Mouse (Mus musculus): Measurements from ENCODE around the gene Fut7. TPM values are rescaled to one million over a fixed set of nuclear protein-coding genes. Genes with fewer than 3 reads are reported as not detected.
A peak's percentile ranks its signal among the peaks of the same experiment; 100 is the strongest.

Fut7 gene
- polyA plus RNA-seq, 1 experiment = 0.08 TPM

DNA sequence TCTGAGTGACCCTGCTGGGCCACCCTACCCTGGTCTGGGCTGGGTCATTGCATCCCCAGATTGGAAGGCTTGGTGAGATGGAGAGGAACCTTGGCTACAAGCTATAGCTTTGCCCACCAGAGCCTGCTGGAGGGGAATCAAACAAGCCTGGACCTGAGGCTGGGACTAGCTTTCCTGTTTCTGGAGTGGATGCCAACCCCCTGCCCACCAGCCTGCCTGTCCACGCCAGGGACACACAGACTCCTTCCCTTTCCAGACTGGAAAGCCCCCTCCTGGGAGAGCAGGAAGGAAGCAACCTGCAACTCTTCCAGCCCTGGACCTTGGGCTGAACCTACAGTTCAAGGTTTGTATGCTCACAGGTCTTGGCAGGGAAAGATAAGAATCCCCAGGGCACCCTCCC, 559 bp downstream of the Fut7 start:
- no peaks in the 10 kb centered on the region for H3K79me2 ChIP-seq (ENCODE audit: control insufficient read depth, insufficient read depth)
- no peak overlapping the region for H3K4me2 ChIP-seq (ENCODE audit: low read depth)
- no peak overlapping the region for H3ac ChIP-seq (ENCODE audit: control insufficient read depth, insufficient read length)
- H3K27me3 ChIP-seq (ENCODE audit: control insufficient read depth, insufficient read depth, insufficient read length) = peaks cover 10% of the 10 kb centered on the region
- H3K36me3 ChIP-seq (ENCODE audit: control insufficient read depth, insufficient read depth) = no peaks in the 10 kb centered on the region
- H3K4me3 ChIP-seq = no peak overlapping the region
- TF ChIP-seq CEBPB (IDR thresholded peaks at IDR 0.05; ENCODE audit: insufficient read depth, poor library complexity, severe bottlenecking) (no peak), MAX (IDR thresholded peaks at IDR 0.05; ENCODE audit: low read depth) (no peak), MYOD1 (IDR thresholded peaks at IDR 0.05; ENCODE audit: control insufficient read depth in 1 of 3, insufficient read length in 2 of 3, low read depth in 2 of 3) (no peak), POLR2A (IDR thresholded peaks at IDR 0.05; ENCODE audit: insufficient read length, low read depth) (no peak), MYOG (IDR thresholded peaks at IDR 0.05; ENCODE audit: control insufficient read depth in 1 of 3, insufficient read depth in 1 of 3, insufficient read length in 2 of 3, low read depth in 2 of 3) (no peak), POLR2AphosphoS2 (IDR thresholded peaks at IDR 0.05; ENCODE audit: insufficient read length, low read depth) (no peak), E2F4 (IDR thresholded peaks at IDR 0.05; ENCODE audit: insufficient read depth) (no peak), TCF3 (IDR thresholded peaks at IDR 0.05; ENCODE audit: insufficient read length, low read depth) (no peak), USF1 (IDR thresholded peaks at IDR 0.05; ENCODE audit: low read depth) (no peak), REST (IDR thresholded peaks at IDR 0.05; ENCODE audit: insufficient read depth, insufficient read length) (no peak), SRF (IDR thresholded peaks at IDR 0.05; ENCODE audit: control insufficient read depth, insufficient read length, low read depth) (no peak), TCF12 (IDR thresholded peaks at IDR 0.05; ENCODE audit: insufficient read depth, poor library complexity, severe bottlenecking) (no peak)

DNA sequence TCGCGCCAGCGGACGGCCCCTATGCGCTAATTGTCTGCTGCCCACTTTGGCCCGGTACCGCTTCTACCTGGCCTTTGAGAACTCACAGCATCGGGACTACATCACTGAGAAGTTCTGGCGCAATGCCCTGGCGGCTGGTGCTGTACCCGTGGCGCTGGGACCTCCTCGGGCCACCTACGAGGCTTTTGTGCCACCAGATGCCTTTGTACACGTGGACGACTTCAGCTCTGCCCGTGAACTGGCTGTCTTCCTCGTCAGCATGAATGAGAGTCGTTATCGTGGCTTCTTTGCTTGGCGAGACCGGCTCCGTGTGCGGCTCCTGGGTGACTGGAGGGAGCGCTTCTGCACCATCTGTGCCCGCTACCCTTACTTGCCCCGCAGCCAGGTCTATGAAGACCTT, 2.4 kb downstream of the Fut7 start:
- TF ChIP-seq POLR2A (IDR thresholded peaks at IDR 0.05; ENCODE audit: insufficient read length, low read depth) = no peak
- TF ChIP-seq TCF12 (IDR thresholded peaks at IDR 0.05; ENCODE audit: insufficient read depth, poor library complexity, severe bottlenecking) = no peak
- no peak for TF ChIP-seq TCF3 (IDR thresholded peaks at IDR 0.05; ENCODE audit: insufficient read length, low read depth)
- no peak for TF ChIP-seq E2F4 (IDR thresholded peaks at IDR 0.05; ENCODE audit: insufficient read depth)
- TF ChIP-seq MYOG (IDR thresholded peaks at IDR 0.05; ENCODE audit: control insufficient read depth in 1 of 3, insufficient read depth in 1 of 3, insufficient read length in 2 of 3, low read depth in 2 of 3) = no peak
- no peak for TF ChIP-seq POLR2AphosphoS2 (IDR thresholded peaks at IDR 0.05; ENCODE audit: insufficient read length, low read depth)
- TF ChIP-seq CEBPB (IDR thresholded peaks at IDR 0.05; ENCODE audit: insufficient read depth, poor library complexity, severe bottlenecking) = no peak
- no peak for TF ChIP-seq USF1 (IDR thresholded peaks at IDR 0.05; ENCODE audit: low read depth)
- no peak for TF ChIP-seq SRF (IDR thresholded peaks at IDR 0.05; ENCODE audit: control insufficient read depth, insufficient read length, low read depth)
- TF ChIP-seq REST (IDR thresholded peaks at IDR 0.05; ENCODE audit: insufficient read depth, insufficient read length) = no peak
- TF ChIP-seq MYOD1 (IDR thresholded peaks at IDR 0.05; ENCODE audit: control insufficient read depth in 1 of 3, insufficient read length in 2 of 3, low read depth in 2 of 3) = no peak
- no peak for TF ChIP-seq MAX (IDR thresholded peaks at IDR 0.05; ENCODE audit: low read depth)
- Histone ChIP-seq H3ac (ENCODE audit: control insufficient read depth, insufficient read length) (no peak overlapping the region), H3K79me2 (ENCODE audit: control insufficient read depth, insufficient read depth) (no peaks in the 10 kb centered on the region), H3K4me3 (no peak overlapping the region), H3K27me3 (ENCODE audit: control insufficient read depth, insufficient read depth, insufficient read length) (peaks cover 11% of the 10 kb centered on the region), H3K36me3 (ENCODE audit: control insufficient read depth, insufficient read depth) (no peaks in the 10 kb centered on the region), H3K4me2 (ENCODE audit: low read depth) (no peak overlapping the region)

DNA sequence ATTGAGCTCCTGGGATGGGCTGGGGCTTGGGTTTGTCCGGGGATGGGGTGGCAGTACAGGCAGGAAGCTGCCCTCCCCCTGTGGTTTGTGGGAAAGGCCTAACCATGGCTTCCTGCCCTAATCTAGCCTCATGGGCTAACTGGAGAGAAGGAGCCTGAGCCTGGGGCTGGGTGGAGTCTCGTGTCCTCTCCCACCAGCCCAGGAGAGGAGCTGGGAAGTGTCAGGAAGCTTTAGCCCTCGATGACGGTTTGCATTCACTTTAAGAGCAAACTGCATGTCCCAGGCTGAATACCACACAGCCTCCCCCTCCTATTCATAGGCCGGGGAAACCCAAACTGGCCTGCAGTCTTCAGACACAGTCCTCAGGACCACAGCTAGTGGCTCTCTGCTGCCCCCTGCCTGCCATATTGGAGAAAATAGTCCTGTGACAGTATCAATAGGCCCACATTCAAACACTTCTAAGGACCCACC, 3.7 kb downstream of the Fut7 start:
- H3ac ChIP-seq (ENCODE audit: control insufficient read depth, insufficient read length) = no peak overlapping the region
- no peak overlapping the region for H3K4me3 ChIP-seq
- no peaks in the 10 kb centered on the region for H3K36me3 ChIP-seq (ENCODE audit: control insufficient read depth, insufficient read depth)
- H3K79me2 ChIP-seq (ENCODE audit: control insufficient read depth, insufficient read depth) = no peaks in the 10 kb centered on the region
- TF ChIP-seq MAX (IDR thresholded peaks at IDR 0.05; ENCODE audit: low read depth) = no peak
- peak overlapping the region; percentile 24 for H3K4me2 ChIP-seq (ENCODE audit: low read depth)
- peaks cover 15% of the 10 kb centered on the region for H3K27me3 ChIP-seq (ENCODE audit: control insufficient read depth, insufficient read depth, insufficient read length)

DNA sequence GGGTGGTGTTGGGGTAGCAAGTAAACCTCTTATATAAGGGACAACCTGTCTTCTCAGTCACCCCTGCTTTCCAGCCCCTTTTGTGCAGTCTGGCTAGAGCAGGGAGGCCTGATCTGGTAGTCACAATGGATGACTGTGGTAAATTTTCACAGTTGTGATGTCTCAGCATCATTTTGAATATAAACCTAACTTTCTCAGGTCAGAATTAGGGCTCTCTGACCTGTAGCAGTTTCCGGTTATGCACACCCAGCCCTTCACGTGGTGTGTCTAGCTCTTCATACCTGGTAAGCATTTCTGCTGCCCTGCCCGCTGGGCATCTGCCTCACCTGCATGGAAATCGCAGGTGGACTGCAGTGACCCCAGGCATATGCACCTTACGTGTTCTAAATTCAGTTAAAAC, 4.2 kb downstream of the Fut7 start:
- no peak overlapping the region for H3K4me3 ChIP-seq
- peaks cover 15% of the 10 kb centered on the region for H3K27me3 ChIP-seq (ENCODE audit: control insufficient read depth, insufficient read depth, insufficient read length)
- H3K36me3 ChIP-seq (ENCODE audit: control insufficient read depth, insufficient read depth) = no peaks in the 10 kb centered on the region
- no peak for TF ChIP-seq POLR2A (IDR thresholded peaks at IDR 0.05; ENCODE audit: insufficient read length, low read depth)
- no peak for TF ChIP-seq TCF3 (IDR thresholded peaks at IDR 0.05; ENCODE audit: insufficient read length, low read depth)
- no peak for TF ChIP-seq TCF12 (IDR thresholded peaks at IDR 0.05; ENCODE audit: insufficient read depth, poor library complexity, severe bottlenecking)
- no peak for TF ChIP-seq SRF (IDR thresholded peaks at IDR 0.05; ENCODE audit: control insufficient read depth, insufficient read length, low read depth)
- no peak for TF ChIP-seq REST (IDR thresholded peaks at IDR 0.05; ENCODE audit: insufficient read depth, insufficient read length)
- TF ChIP-seq CEBPB (IDR thresholded peaks at IDR 0.05; ENCODE audit: insufficient read depth, poor library complexity, severe bottlenecking) = no peak
- TF ChIP-seq MYOD1 (IDR thresholded peaks at IDR 0.05; ENCODE audit: control insufficient read depth in 1 of 3, insufficient read length in 2 of 3, low read depth in 2 of 3) = no peak
- TF ChIP-seq MAX (IDR thresholded peaks at IDR 0.05; ENCODE audit: low read depth) = no peak
- no peak for TF ChIP-seq USF1 (IDR thresholded peaks at IDR 0.05; ENCODE audit: low read depth)
- TF ChIP-seq E2F4 (IDR thresholded peaks at IDR 0.05; ENCODE audit: insufficient read depth) = no peak
- TF ChIP-seq POLR2AphosphoS2 (IDR thresholded peaks at IDR 0.05; ENCODE audit: insufficient read length, low read depth) = no peak
- no peak for TF ChIP-seq MYOG (IDR thresholded peaks at IDR 0.05; ENCODE audit: control insufficient read depth in 1 of 3, insufficient read depth in 1 of 3, insufficient read length in 2 of 3, low read depth in 2 of 3)
- no peak overlapping the region for H3ac ChIP-seq (ENCODE audit: control insufficient read depth, insufficient read length)
- no peak overlapping the region for H3K4me2 ChIP-seq (ENCODE audit: low read depth)
- no peaks in the 10 kb centered on the region for H3K79me2 ChIP-seq (ENCODE audit: control insufficient read depth, insufficient read depth)
